Mouse (Mus musculus): ENCODE results near the gene Brd3os. TPM values are rescaled to one million over a fixed set of nuclear protein-coding genes. Genes with fewer than 3 reads are reported as not detected.

Brd3os gene
- 2.8 and 3.4 TPM in 2 replicates for polyA plus RNA-seq (2015; fragmentation: Nextera tagmentation; extraction: Ambion mirVana)

DNA sequence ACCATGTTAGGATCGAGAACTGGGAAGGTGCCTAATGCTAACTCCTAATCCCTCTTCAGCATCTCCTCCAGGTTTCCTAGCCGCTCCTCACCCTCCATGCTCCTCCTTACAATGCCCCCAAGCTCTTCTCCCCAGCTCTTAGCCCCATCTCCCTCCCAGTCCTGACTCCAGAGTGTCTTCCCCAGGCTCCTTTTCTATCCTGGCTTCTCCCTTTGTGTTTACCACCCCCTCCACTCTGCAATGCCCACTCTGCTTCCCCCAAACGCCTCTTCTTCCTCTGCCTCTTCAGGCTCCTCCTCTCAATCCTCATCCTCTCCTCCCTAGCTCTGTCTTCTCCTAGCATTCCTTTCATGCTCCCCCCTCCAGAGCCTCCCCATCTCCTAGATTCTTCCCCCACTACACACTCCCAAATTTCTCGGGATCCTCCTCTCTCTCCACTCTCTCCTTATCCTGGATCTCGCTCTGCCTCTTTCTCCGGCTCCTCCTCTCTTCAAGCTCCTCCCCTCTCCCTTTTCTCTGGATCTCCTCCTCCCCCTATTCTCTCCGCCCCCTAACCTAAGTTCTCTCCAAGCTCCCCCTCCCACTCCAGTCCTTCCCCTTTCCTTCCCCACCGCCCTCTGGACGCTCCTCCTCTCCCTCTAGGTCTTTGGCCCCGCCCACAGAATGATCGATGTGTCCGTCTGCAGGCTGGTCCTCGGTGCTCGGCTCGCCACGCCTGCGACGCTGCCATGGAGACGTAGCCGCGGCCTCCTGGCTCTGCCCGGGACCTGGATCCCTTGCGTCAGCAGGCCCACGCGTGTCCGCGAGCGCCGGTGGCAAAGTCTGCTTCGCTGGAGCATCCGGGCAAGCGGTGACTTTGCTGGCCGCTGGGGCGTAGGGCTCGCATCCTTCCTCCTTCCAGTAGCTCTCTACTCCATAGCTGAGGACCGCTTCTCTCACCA lies at the start of gene Brd3os:
Gene Brd3os, plus strand, starts transcription at position 558 of the 941 bp plus-strand sequence.
- H3K4me3 ChIP-seq (ENCODE audit: low read depth, low read length), result peak within 1 kb of the TSS; percentile 50
- H3K9ac ChIP-seq (ENCODE audit: low read length), result peak within 1 kb of the TSS; percentile 70
- H3K4me2 ChIP-seq (replicated peaks; ENCODE audit: low read depth), result peak within 1 kb of the TSS; percentile 79
- no peaks in the 10 kb centered on the region for H3K9me3 ChIP-seq (ENCODE audit: control insufficient read depth, low read length)
- DNase-seq (ENCODE audit: low spot score) (peak; percentile 97), ATAC-seq (ENCODE audit: low FRiP score, low TSS enrichment) (peak; percentile 91)
- peak within 1 kb of the TSS; percentile 73 for H3K27ac ChIP-seq (replicated peaks)
- H3K4me1 ChIP-seq (replicated peaks; ENCODE audit: control insufficient read depth, insufficient read depth), result no peaks in the 10 kb centered on the region
- no peak for TF ChIP-seq CTCF (IDR thresholded peaks at IDR 0.05; ENCODE audit: low read depth)
- TF ChIP-seq EP300 (optimal IDR thresholded peaks at IDR 0.05), result no peak
- H3K36me3 ChIP-seq (ENCODE audit: control insufficient read depth, insufficient read depth, low read length), result peaks cover 11% of the 10 kb centered on the region
- WGBS, result 1% methylated on average over 36 of the region's 36 CpGs
- no peaks in the 10 kb centered on the region for H3K27me3 ChIP-seq (ENCODE audit: control insufficient read depth, insufficient read depth, low read length)

DNA sequence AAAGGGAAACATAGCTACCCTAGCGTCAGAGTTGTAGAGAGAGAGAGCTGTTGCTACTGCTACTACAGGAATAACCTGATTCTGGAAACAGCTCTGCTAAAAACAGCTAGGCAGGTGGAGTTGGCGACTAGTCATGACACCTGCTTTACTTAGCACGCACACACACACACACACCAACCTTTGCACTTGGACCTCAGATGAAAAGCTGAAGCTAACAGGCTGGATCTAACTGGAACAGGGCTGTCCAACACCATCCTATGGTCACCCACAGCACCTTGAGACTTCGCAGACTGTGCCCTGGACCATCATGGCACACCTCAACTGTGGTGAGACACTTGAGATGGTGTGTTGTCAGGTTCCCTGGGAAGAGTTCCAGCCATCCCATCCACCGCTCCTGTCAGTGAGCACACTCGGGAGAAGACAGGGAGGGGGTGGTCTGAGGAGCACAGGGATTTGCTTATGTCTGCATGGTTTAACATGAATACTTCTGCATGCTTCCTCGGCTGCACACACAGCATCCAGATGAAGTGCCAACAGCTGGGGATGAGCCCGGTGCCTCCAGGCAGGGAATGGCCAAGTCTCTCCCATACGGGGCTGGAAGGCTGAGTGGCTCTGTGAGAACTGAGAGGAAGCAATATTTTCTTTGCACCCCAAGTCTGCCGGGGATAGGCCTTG lies 47.8 kb upstream of the Brd3os start:
- TF ChIP-seq EP300 (optimal IDR thresholded peaks at IDR 0.05) (no peak), CTCF (IDR thresholded peaks at IDR 0.05; ENCODE audit: low read depth) (no peak)
- DNase-seq (ENCODE audit: low spot score), result no peak

DNA sequence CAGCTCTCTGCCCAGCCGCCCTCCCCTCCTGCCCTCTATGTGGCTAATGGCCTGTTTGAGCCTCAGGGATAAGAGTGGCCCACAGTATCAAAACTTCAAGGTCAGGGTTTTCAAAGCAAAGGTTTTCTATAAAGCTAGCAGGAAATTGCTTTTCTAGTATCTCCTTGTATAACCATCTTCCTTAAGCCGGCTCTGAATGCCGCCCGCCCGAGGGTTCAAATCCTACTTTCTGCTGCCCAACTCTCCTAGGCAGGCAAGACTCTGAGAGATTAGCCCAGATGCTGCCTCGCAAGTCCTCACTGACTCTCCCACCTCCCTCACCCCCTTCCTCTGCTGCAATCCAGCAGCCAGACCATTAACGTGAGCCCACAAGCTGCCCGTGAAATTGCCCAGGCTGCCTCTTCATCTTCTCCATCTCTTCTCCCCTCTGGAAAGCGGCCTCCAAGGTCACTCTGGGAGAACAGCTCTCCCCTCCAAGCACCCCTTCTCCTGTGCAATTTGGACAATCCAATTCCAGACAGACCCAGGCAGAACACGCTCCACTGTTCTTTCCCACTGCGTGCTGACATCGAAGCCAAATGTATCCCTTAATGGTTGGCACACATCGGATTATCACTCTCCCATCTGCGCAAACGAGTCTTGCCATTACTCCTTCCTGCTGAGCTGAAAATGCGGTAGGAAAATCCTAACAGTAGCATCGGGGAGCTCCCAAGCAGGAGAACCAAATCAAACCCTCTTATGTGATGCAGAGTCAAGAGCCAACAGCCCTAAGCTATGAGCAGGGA lies 45.3 kb upstream of the Brd3os start:
- TF ChIP-seq EP300 (optimal IDR thresholded peaks at IDR 0.05) (no peak), CTCF (IDR thresholded peaks at IDR 0.05; ENCODE audit: low read depth) (no peak)
- Histone ChIP-seq H3K9ac (ENCODE audit: low read length) (no peak overlapping the region), H3K9me3 (ENCODE audit: control insufficient read depth, low read length) (no peaks in the 10 kb centered on the region), H3K27ac (replicated peaks) (no peak overlapping the region), H3K4me3 (ENCODE audit: low read depth, low read length) (no peak overlapping the region), H3K4me1 (replicated peaks; ENCODE audit: control insufficient read depth, insufficient read depth) (no peaks in the 10 kb centered on the region), H3K4me2 (replicated peaks; ENCODE audit: low read depth) (no peak overlapping the region), H3K36me3 (ENCODE audit: control insufficient read depth, insufficient read depth, low read length) (no peaks in the 10 kb centered on the region), H3K27me3 (ENCODE audit: control insufficient read depth, insufficient read depth, low read length) (no peaks in the 10 kb centered on the region)
- 72% methylated on average over 17 of the region's 17 CpGs for WGBS
- no peak for ATAC-seq (ENCODE audit: low FRiP score, low TSS enrichment)
- no peak for DNase-seq (ENCODE audit: low spot score)

More for the DNA sequence above, 47.8 kb upstream of the Brd3os start:
- Histone ChIP-seq H3K27me3 (ENCODE audit: control insufficient read depth, insufficient read depth, low read length) (no peaks in the 10 kb centered on the region), H3K4me3 (ENCODE audit: low read depth, low read length) (no peak overlapping the region), H3K36me3 (ENCODE audit: control insufficient read depth, insufficient read depth, low read length) (no peaks in the 10 kb centered on the region), H3K9me3 (ENCODE audit: control insufficient read depth, low read length) (no peaks in the 10 kb centered on the region), H3K27ac (replicated peaks) (no peak overlapping the region), H3K4me2 (replicated peaks; ENCODE audit: low read depth) (no peak overlapping the region), H3K4me1 (replicated peaks; ENCODE audit: control insufficient read depth, insufficient read depth) (peaks cover 9% of the 10 kb centered on the region), H3K9ac (ENCODE audit: low read length) (no peak overlapping the region)
- 63% methylated on average over 10 of the region's 10 CpGs for WGBS
- no peak for ATAC-seq (ENCODE audit: low FRiP score, low TSS enrichment)

DNA sequence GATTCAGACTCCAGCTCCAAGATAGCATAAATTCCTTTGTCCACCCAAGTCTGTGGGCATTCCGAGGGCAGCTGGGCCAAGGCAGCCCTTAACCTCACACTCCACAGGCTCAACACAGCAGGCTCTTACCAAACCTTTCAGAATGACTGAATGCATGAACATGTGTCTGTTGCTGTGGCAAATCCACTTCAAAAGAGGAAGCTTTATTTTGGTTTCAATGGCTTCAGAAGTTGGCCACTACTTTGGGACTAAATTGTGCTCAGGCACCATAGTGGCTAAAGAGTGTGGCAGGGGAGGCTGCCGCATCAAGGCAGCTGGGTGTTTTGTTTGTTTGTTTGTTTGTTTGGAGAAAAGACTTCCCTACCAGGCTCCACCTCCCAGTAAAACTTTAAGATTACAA lies 42.0 kb upstream of the Brd3os start:
- Histone ChIP-seq H3K9ac (ENCODE audit: low read length) (no peak overlapping the region), H3K4me1 (replicated peaks; ENCODE audit: control insufficient read depth, insufficient read depth) (0 out of 2 replicates have a peak, but pooled peaks cover 2% of the 10 kb centered on the region), H3K4me2 (replicated peaks; ENCODE audit: low read depth) (no peak overlapping the region), H3K4me3 (ENCODE audit: low read depth, low read length) (no peak overlapping the region), H3K9me3 (ENCODE audit: control insufficient read depth, low read length) (no peaks in the 10 kb centered on the region), H3K36me3 (ENCODE audit: control insufficient read depth, insufficient read depth, low read length) (no peaks in the 10 kb centered on the region), H3K27ac (replicated peaks) (no peak overlapping the region), H3K27me3 (ENCODE audit: control insufficient read depth, insufficient read depth, low read length) (no peaks in the 10 kb centered on the region)
- WGBS, result 98% methylated on average over 2 of the region's 2 CpGs
- ATAC-seq (ENCODE audit: low FRiP score, low TSS enrichment) (no peak), DNase-seq (ENCODE audit: low spot score) (no peak)
- TF ChIP-seq EP300 (optimal IDR thresholded peaks at IDR 0.05) (no peak), CTCF (IDR thresholded peaks at IDR 0.05; ENCODE audit: low read depth) (no peak)

DNA sequence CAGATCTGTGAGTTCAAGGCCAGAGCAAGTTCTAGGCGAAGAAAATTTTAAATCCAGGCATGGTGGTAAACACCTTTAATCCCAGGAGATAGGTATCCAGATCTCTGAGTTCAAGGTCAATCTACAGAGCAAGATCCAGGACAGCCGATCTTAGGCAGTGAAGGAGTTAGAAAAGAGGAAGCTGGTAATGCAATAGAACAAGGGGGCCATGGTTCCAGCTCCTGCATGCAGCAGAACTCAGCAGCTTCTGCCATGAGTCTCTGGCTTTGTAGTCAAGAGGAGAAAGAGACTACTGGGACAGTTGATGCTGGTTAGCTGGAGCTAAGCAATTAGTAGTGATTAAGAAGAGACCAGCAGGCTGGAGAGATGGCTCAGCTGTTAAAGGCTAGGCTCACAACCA lies 40.6 kb upstream of the Brd3os start:
- H3K4me3 ChIP-seq (ENCODE audit: low read depth, low read length), result no peak overlapping the region
- 77% methylated on average over 2 of the region's 2 CpGs for WGBS
- H3K4me2 ChIP-seq (replicated peaks; ENCODE audit: low read depth), result no peak overlapping the region
- peaks cover 6% of the 10 kb centered on the region; the same call in 1 of the 2 replicates for H3K4me1 ChIP-seq (replicated peaks; ENCODE audit: control insufficient read depth, insufficient read depth)
- ATAC-seq (ENCODE audit: low FRiP score, low TSS enrichment) (no peak), DNase-seq (ENCODE audit: low spot score) (no peak)
- H3K27me3 ChIP-seq (ENCODE audit: control insufficient read depth, insufficient read depth, low read length), result no peaks in the 10 kb centered on the region
- H3K9ac ChIP-seq (ENCODE audit: low read length), result no peak overlapping the region
- no peaks in the 10 kb centered on the region for H3K9me3 ChIP-seq (ENCODE audit: control insufficient read depth, low read length)
- TF ChIP-seq CTCF (IDR thresholded peaks at IDR 0.05; ENCODE audit: low read depth) (no peak), EP300 (optimal IDR thresholded peaks at IDR 0.05) (no peak)
- H3K36me3 ChIP-seq (ENCODE audit: control insufficient read depth, insufficient read depth, low read length), result no peaks in the 10 kb centered on the region
- no peak overlapping the region for H3K27ac ChIP-seq (replicated peaks)

Data from stomach, postnatal 0 days (tissue).